Mouse (Mus musculus): ENCODE results near the gene Prss53.
A peak's percentile ranks its signal among the peaks of the same experiment; 100 is the strongest.

DNA sequence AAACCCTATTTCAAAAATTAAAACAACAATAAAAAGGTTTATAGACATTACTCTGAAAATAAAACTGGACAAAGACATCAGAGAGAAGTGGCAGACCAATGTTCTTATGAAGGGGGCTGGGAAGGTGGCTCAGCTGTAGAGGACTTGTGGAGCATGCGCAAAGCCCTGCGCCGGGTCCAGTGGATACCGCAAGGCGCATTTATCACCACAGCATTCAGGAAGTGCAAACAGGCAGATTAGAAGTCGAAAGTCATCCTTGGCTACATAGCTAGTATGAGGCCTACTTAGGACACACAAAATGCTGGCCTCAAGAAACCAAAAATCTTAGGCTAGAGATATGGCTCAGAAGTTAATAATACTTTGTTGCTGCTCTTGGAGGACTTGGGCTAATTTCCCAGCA, 32.5 kb downstream of the Prss53 start:
- TF ChIP-seq TAL1 (IDR thresholded peaks at IDR 0.05; ENCODE audit: low read length) (peak; percentile 39), MYB (IDR thresholded peaks at IDR 0.05; ENCODE audit: low read depth, low read length) (no peak), POLR2A (IDR thresholded peaks at IDR 0.05; ENCODE audit: control insufficient read depth in 1 of 2, insufficient read depth in 1 of 2, low read depth in 1 of 2, low read length in 2 of 2, poor library complexity in 1 of 2) (peak in 1 of 2 experiments; percentile 48; a peak in 2 of 4 replicates), ZMIZ1 (IDR thresholded peaks at IDR 0.05; ENCODE audit: low read depth, low read length) (no peak), CTCF (IDR thresholded peaks at IDR 0.05 in 2 of 3, conservative IDR thresholded peaks at IDR 0.05 in 1 of 3; ENCODE audit: control insufficient read depth in 1 of 3, insufficient read depth in 1 of 3, low read depth in 2 of 3, low read length in 3 of 3, poor library complexity in 1 of 3, severe bottlenecking in 1 of 3) (no peak), MXI1 (IDR thresholded peaks at IDR 0.05; ENCODE audit: low read depth, low read length) (no peak), EP300 (IDR thresholded peaks at IDR 0.05; ENCODE audit: low read depth in 1 of 2, low read length in 2 of 2) (peak; percentile 78 to 85), ZC3H11A (IDR thresholded peaks at IDR 0.05; ENCODE audit: low read depth, low read length) (no peak), CHD2 (IDR thresholded peaks at IDR 0.05; ENCODE audit: low read length) (peak; percentile 46; the same call in 1 of the 2 replicates), E2F4 (IDR thresholded peaks at IDR 0.05; ENCODE audit: borderline replicate concordance, low read depth, low read length) (no peak), POLR2AphosphoS2 (IDR thresholded peaks at IDR 0.05; ENCODE audit: low read length) (no peak), CHD1 (IDR thresholded peaks at IDR 0.05; ENCODE audit: low read depth, low read length) (no peak)

All from MEL (cell line).